In genomic region chr6:87278151-87278550, GRCm38 (mm10) we compare ENCODE assay signal across 15 mouse cellular contexts. TPM values are rescaled to one million over a fixed set of nuclear protein-coding genes. Genes with fewer than 3 reads are reported as not detected.
A peak's percentile ranks its signal among the peaks of the same experiment; 100 is the strongest.
DNase-seq lines count a peak whose midpoint lies in the region; ATAC-seq and TF ChIP-seq lines count a peak whose summit lies in the region.
"Had no signal": no experiment of that assay in that cellular context is flagged by ENCODE, and none has a peak within 500 bp of the region (broad histone marks: within the 10 kb centered on the region; RNA-seq: fewer than 3 reads in every experiment).

No protein-coding gene starts in this region.

- WGBS in hindbrain, embryonic 16.5 days, result 36% methylated on average over 5 of the region's 5 CpGs
- WGBS in hindbrain, embryonic 14.5 days, result 43% methylated on average over 5 of the region's 5 CpGs
- 26% methylated on average over 5 of the region's 5 CpGs for WGBS in lung, embryonic 16.5 days
- 32% methylated on average over 5 of the region's 5 CpGs for WGBS in lung, adult 2 months
- 71% methylated on average over 5 of the region's 5 CpGs for WGBS in intestine, embryonic 16.5 days
- WGBS in heart, embryonic 12.5 days, result 71% methylated on average over 5 of the region's 5 CpGs

- H3K9me3 ChIP-seq in hindbrain, embryonic 16.5 days (ENCODE audit: control insufficient read depth, low read length), result no peaks in the 10 kb centered on the region
- H3K9me3 ChIP-seq in hindbrain, embryonic 14.5 days (ENCODE audit: control insufficient read depth, low read length), result 0 out of 2 replicates have a peak, but pooled peaks cover 3% of the 10 kb centered on the region
- H3K9me3 ChIP-seq in lung, embryonic 16.5 days (ENCODE audit: control insufficient read depth, low read length), result peaks cover 3% of the 10 kb centered on the region; the same call in 1 of the 2 replicates
- peaks cover 5% of the 10 kb centered on the region; the same call in 1 of the 2 replicates for H3K9me3 ChIP-seq in intestine, embryonic 16.5 days (ENCODE audit: control insufficient read depth, low read length)
- peaks cover 7% of the 10 kb centered on the region for H3K9me3 ChIP-seq in heart, embryonic 12.5 days (replicated peaks)
- H3K9me3 ChIP-seq: neural tube, embryonic 12.5 days; stomach, embryonic 15.5 days had no signal

- peaks cover 19% of the 10 kb centered on the region for H3K4me1 ChIP-seq in hindbrain, embryonic 16.5 days (ENCODE audit: control insufficient read depth, insufficient read depth, low read depth, low read length)
- peaks cover 13% of the 10 kb centered on the region for H3K4me1 ChIP-seq in hindbrain, embryonic 14.5 days (replicated peaks; ENCODE audit: control insufficient read depth, insufficient read depth, low read length)
- peaks cover 60% of the 10 kb centered on the region for H3K4me1 ChIP-seq in lung, embryonic 16.5 days (replicated peaks; ENCODE audit: control insufficient read depth, insufficient read depth, low read length)
- peaks cover 21% of the 10 kb centered on the region for H3K4me1 ChIP-seq in lung, adult 2 months (ENCODE audit: control insufficient read depth, insufficient read depth, low read length)
- H3K4me1 ChIP-seq in intestine, embryonic 16.5 days (ENCODE audit: control insufficient read depth, insufficient read depth, low read length), result peaks cover 27% of the 10 kb centered on the region
- H3K4me1 ChIP-seq in heart, embryonic 12.5 days (replicated peaks), result peaks cover 46% of the 10 kb centered on the region

- no peaks in the 10 kb centered on the region for H3K27me3 ChIP-seq in hindbrain, embryonic 16.5 days (replicated peaks; ENCODE audit: control insufficient read depth, insufficient read depth, low read length)
- no peaks in the 10 kb centered on the region for H3K27me3 ChIP-seq in hindbrain, embryonic 14.5 days (ENCODE audit: control insufficient read depth, insufficient read depth, low read length)
- no peaks in the 10 kb centered on the region for H3K27me3 ChIP-seq in lung, embryonic 16.5 days (ENCODE audit: control insufficient read depth, insufficient read depth, low read depth, low read length)
- H3K27me3 ChIP-seq in intestine, embryonic 16.5 days (replicated peaks; ENCODE audit: control insufficient read depth, insufficient read depth, low read length), result no peaks in the 10 kb centered on the region
- H3K27me3 ChIP-seq in heart, embryonic 12.5 days (replicated peaks), result 0 out of 2 replicates have a peak, but pooled peaks cover 6% of the 10 kb centered on the region
- H3K27me3 ChIP-seq: midbrain, embryonic 12.5 days; neural tube, embryonic 12.5 days; stomach, embryonic 15.5 days had no signal

- TF ChIP-seq CTCF in lung, adult 2 months (IDR thresholded peaks at IDR 0.05; ENCODE audit: insufficient read depth, low read length), result no peak

- H3K4me3 ChIP-seq in hindbrain, embryonic 16.5 days (ENCODE audit: low read length), result no peak overlapping the region
- no peak overlapping the region for H3K4me3 ChIP-seq in hindbrain, embryonic 14.5 days (replicated peaks; ENCODE audit: low read length)
- H3K4me3 ChIP-seq in lung, embryonic 16.5 days (ENCODE audit: low read length), result no peak overlapping the region
- H3K4me3 ChIP-seq in lung, adult 2 months (replicated peaks; ENCODE audit: extremely low read depth, low read depth, low read length), result no peak overlapping the region
- no peak overlapping the region for H3K4me3 ChIP-seq in intestine, embryonic 16.5 days (ENCODE audit: low read length)
- H3K4me3 ChIP-seq in heart, embryonic 12.5 days, result no peak overlapping the region
- H3K4me3 ChIP-seq: forebrain, embryonic 12.5 days; midbrain, embryonic 12.5 days; neural tube, embryonic 12.5 days; stomach, embryonic 15.5 days had no signal

- no peaks in the 10 kb centered on the region for H3K36me3 ChIP-seq in hindbrain, embryonic 16.5 days (ENCODE audit: control insufficient read depth, insufficient read depth, low read length)
- no peaks in the 10 kb centered on the region for H3K36me3 ChIP-seq in hindbrain, embryonic 14.5 days (replicated peaks; ENCODE audit: control insufficient read depth, insufficient read depth)
- peaks cover 5% of the 10 kb centered on the region for H3K36me3 ChIP-seq in lung, embryonic 16.5 days (ENCODE audit: control insufficient read depth, insufficient read depth, low read length)
- 0 out of 2 replicates have a peak, but pooled peaks cover 4% of the 10 kb centered on the region for H3K36me3 ChIP-seq in intestine, embryonic 16.5 days (ENCODE audit: control insufficient read depth, insufficient read depth, low read length)
- peaks cover 9% of the 10 kb centered on the region for H3K36me3 ChIP-seq in heart, embryonic 12.5 days

- peak overlapping the region; percentile 9; the same call in 1 of the 2 replicates for H3K27ac ChIP-seq in hindbrain, embryonic 16.5 days (ENCODE audit: low read depth, low read length)
- H3K27ac ChIP-seq in hindbrain, embryonic 14.5 days, result no peak overlapping the region
- H3K27ac ChIP-seq in lung, embryonic 16.5 days (ENCODE audit: low read length), result peak overlapping the region; percentile 87
- H3K27ac ChIP-seq in intestine, embryonic 16.5 days (ENCODE audit: low read length), result peak overlapping the region; percentile 40; the same call in 1 of the 2 replicates
- H3K27ac ChIP-seq in heart, embryonic 12.5 days (ENCODE audit: poor library complexity, severe bottlenecking), result no peak overlapping the region
- H3K27ac ChIP-seq: forebrain, embryonic 12.5 days; liver, embryonic 14.5 days; neural tube, embryonic 12.5 days had no signal

- no peak for DNase-seq in hindbrain, embryonic 14.5 days (ENCODE audit: low spot score)
- no peak for DNase-seq in lung, adult 2 months
- peak; percentile 29 for DNase-seq in lung, postnatal 14 days
- DNase-seq: cerebellum, adult 2 months had no signal

- ATAC-seq in hindbrain, embryonic 16.5 days, result no peak
- no peak for ATAC-seq in hindbrain, embryonic 14.5 days (ENCODE audit: low FRiP score)
- ATAC-seq in lung, embryonic 16.5 days (ENCODE audit: low read depth), result no peak
- ATAC-seq in intestine, embryonic 16.5 days, result no peak
- ATAC-seq in heart, embryonic 12.5 days (ENCODE audit: insufficient number of reproducible peaks, low FRiP score), result no peak
- ATAC-seq: CD4-positive, CD25-positive, alpha-beta regulatory T cell, adult 4 months had no signal

- no peak overlapping the region for H3K4me2 ChIP-seq in hindbrain, embryonic 16.5 days (ENCODE audit: low read length)
- H3K4me2 ChIP-seq in hindbrain, embryonic 14.5 days (replicated peaks), result no peak overlapping the region
- H3K4me2 ChIP-seq in lung, embryonic 16.5 days (ENCODE audit: low read depth, low read length), result no peak overlapping the region
- no peak overlapping the region for H3K4me2 ChIP-seq in intestine, embryonic 16.5 days (ENCODE audit: low read depth, low read length)
- H3K4me2 ChIP-seq in heart, embryonic 12.5 days, result no peak overlapping the region
- H3K4me2 ChIP-seq: forebrain, embryonic 12.5 days; heart, embryonic 11.5 days; midbrain, embryonic 12.5 days; neural tube, embryonic 12.5 days; stomach, embryonic 15.5 days had no signal

- no peak overlapping the region for H3K9ac ChIP-seq in hindbrain, embryonic 16.5 days (ENCODE audit: low read depth, low read length)
- H3K9ac ChIP-seq in hindbrain, embryonic 14.5 days, result no peak overlapping the region
- no peak overlapping the region for H3K9ac ChIP-seq in lung, embryonic 16.5 days (ENCODE audit: low read length)
- H3K9ac ChIP-seq in intestine, embryonic 16.5 days (ENCODE audit: low read depth, low read length), result no peak overlapping the region
- H3K9ac ChIP-seq in heart, embryonic 12.5 days, result no peak overlapping the region
- H3K9ac ChIP-seq: forebrain, embryonic 12.5 days; liver, embryonic 14.5 days; midbrain, embryonic 12.5 days; neural tube, embryonic 12.5 days; stomach, embryonic 15.5 days had no signal

- no peak for TF ChIP-seq POLR2A in lung, adult 2 months (IDR thresholded peaks at IDR 0.05; ENCODE audit: borderline replicate concordance, extremely low read depth, low read depth, low read length)

RNA-seq across cellular contexts. Expression of gene Antxr1, which starts 57.5 kb away (rescaled TPM):
- 4.4 and 5.3 TPM in 2 replicates for polyA plus RNA-seq in hindbrain, embryonic 16.5 days (2015; fragmentation: Nextera tagmentation; extraction: Ambion mirVana)
- 4.7 and 5.5 TPM in 2 replicates for polyA plus RNA-seq in hindbrain, embryonic 14.5 days (2014; fragmentation: Nextera tagmentation; extraction: Ambion mirVana)
- polyA plus RNA-seq in lung, embryonic 16.5 days (2015; fragmentation: Nextera tagmentation; extraction: Ambion mirVana), result 11.4 and 13.0 TPM in 2 replicates
- polyA plus RNA-seq in lung, adult 2 months (2012; rRNA removed), result 31.3 and 35.3 TPM in 2 replicates
- polyA plus RNA-seq in intestine, embryonic 16.5 days (2015; fragmentation: Nextera tagmentation; extraction: Ambion mirVana), result 3.9 and 4.1 TPM in 2 replicates
- 3.6 and 4.3 TPM in 2 replicates for polyA plus RNA-seq in heart, embryonic 12.5 days (2016; fragmentation: Nextera tagmentation; extraction: Ambion mirVana)
- polyA plus RNA-seq: CD4-positive, CD25-positive, alpha-beta regulatory T cell, adult 4 months had no signal

Comparison
In these comparisons a context has a peak if more than half of its experiments do, and no peak if none do; other contexts are left out.
1. H3K27ac ChIP-seq: peak in hindbrain, embryonic 16.5 days (single experiment), lung, embryonic 16.5 days (single experiment) and intestine, embryonic 16.5 days (single experiment); none in hindbrain, embryonic 14.5 days (single experiment) and heart, embryonic 12.5 days (single experiment).